ENCODE assay signal across 19 mouse cellular contexts in the genomic region with DNA sequence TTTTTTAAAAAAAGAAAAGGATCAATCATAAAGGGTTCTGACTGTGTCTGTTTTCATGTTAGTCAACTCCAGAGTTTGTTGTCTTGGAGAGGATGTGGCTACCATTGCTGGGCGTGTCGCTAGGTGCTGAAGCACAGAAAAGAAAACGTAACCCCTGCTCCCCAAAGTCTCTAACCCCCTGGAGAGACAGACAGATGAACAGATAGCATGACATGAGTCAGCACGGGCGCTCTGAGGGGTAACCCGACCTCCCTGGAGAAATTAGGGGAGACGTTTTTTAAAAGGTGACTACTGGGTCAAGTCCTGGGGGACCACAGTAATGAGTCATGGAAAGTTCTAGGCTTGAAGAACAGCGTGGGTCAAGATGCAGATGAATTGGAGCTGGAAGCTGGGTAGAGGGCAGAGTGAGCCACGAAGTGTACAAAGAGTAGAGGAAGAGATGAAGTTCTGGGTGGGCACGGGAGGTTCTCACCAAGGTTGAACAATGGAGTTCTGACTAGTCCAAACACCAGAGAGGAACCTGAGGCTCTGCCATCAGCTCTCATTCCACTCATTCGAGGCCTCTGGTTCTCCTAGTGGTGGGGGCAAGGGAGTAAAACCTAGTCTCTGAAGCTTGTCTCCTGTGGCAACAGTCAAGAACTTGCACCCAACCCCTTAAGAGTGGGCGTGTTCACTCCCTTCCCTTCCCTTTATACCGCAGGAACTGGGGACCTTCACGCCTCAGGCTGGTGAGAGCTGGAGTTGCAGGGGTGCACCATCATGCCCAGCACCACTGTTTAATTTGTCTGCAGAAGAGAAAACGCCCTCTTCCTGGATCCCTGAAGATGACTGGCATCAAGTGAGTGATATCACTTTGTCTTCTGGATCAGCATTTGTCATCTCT. TPM values are rescaled to one million over a fixed set of nuclear protein-coding genes. Genes with fewer than 3 reads are reported as not detected.
A peak's percentile ranks its signal among the peaks of the same experiment; 100 is the strongest.
DNase-seq lines count a peak whose midpoint lies in the region; TF ChIP-seq lines count a peak whose summit lies in the region.
"Had no signal": no experiment of that assay in that cellular context is flagged by ENCODE, and none has a peak within 500 bp of the region (broad histone marks: within the 10 kb centered on the region; RNA-seq: fewer than 3 reads in every experiment).

A gene (plus strand): TSS at position 718 of the 883 bp plus-strand sequence.

- TF ChIP-seq POLR2A in bone marrow, adult 2 months (IDR thresholded peaks at IDR 0.05; ENCODE audit: borderline replicate concordance, control insufficient read depth, low read depth, low read length) = no peak

- no peaks in the 10 kb centered on the region for H3K36me3 ChIP-seq in megakaryocyte, embryonic 14.5 days (replicated peaks; ENCODE audit: low read length)
- H3K36me3 ChIP-seq: embryonic facial prominence, embryonic 12.5 days; forebrain, embryonic 15.5 days; limb, embryonic 12.5 days; liver, embryonic 13.5 days had no signal

- peaks cover 3% of the 10 kb centered on the region; the same call in 1 of the 2 replicates for H3K4me1 ChIP-seq in bone marrow, adult 2 months (ENCODE audit: control insufficient read depth, insufficient read depth, low read length)
- H3K4me1 ChIP-seq in megakaryocyte, embryonic 14.5 days = peaks cover 20% of the 10 kb centered on the region
- H3K4me1 ChIP-seq: forebrain, embryonic 15.5 days; limb, embryonic 12.5 days; liver, embryonic 13.5 days had no signal

- peak; percentile 11 for DNase-seq in 416B (ENCODE audit: low read depth)
- DNase-seq in CD4-positive helper T cell, adult 2 months (ENCODE audit: low read depth, low spot score) = peak; percentile 74
- no peak for DNase-seq in kidney, adult 9 months
- DNase-seq in left cerebral cortex, postnatal 36 days (ENCODE audit: low spot score in 2 of 2) = no peak
- no peak for DNase-seq in retina, embryonic 14.5 days (ENCODE audit: low spot score)
- DNase-seq in heart, postnatal 36 days = no peak
- DNase-seq: adrenal gland, postnatal 10 days; cerebellum, adult 18-20 months; heart, adult 11 months; kidney, postnatal 14 days; layer of hippocampus, adult 9-11 months; liver, embryonic 13.5 days; thymus, postnatal 25 days had no signal

- TF ChIP-seq CTCF in bone marrow, adult 2 months (IDR thresholded peaks at IDR 0.05; ENCODE audit: control insufficient read depth, insufficient read depth, low read length) = no peak

- peaks cover 77% of the 10 kb centered on the region for H3K27me3 ChIP-seq in megakaryocyte, embryonic 14.5 days (replicated peaks)
- H3K27me3 ChIP-seq: embryonic facial prominence, embryonic 12.5 days; forebrain, embryonic 15.5 days had no signal

- intact Hi-C loops in left cerebral cortex, postnatal 36 days (cut with DNase I) = loop anchor here (10.0 kb wide), 1 partner anchor 124 kb away; no protein-coding TSS in a partner anchor
- intact Hi-C loops in heart, postnatal 36 days (cut with DNase I) = no loop called here

- H3K9me3 ChIP-seq in megakaryocyte, embryonic 14.5 days = no peaks in the 10 kb centered on the region; the same call in 1 of the 2 replicates
- H3K9me3 ChIP-seq: embryonic facial prominence, embryonic 12.5 days; forebrain, embryonic 15.5 days; limb, embryonic 12.5 days; liver, embryonic 13.5 days had no signal

- WGBS in bone marrow, adult 2 months = 56% methylated on average over 15 of the region's 15 CpGs

- H3K27ac ChIP-seq in bone marrow, adult 2 months (ENCODE audit: control insufficient read depth, insufficient read depth, low read depth, low read length, poor library complexity) = no peak within 1 kb of the TSS
- H3K27ac ChIP-seq: embryonic facial prominence, embryonic 12.5 days; forebrain, embryonic 15.5 days; limb, embryonic 12.5 days; liver, embryonic 13.5 days; stomach, postnatal 0 days had no signal

- no peak within 1 kb of the TSS for H3K4me3 ChIP-seq in bone marrow, adult 2 months (replicated peaks; ENCODE audit: control insufficient read depth, low read depth, low read length)
- no peak within 1 kb of the TSS for H3K4me3 ChIP-seq in megakaryocyte, embryonic 14.5 days (replicated peaks)
- H3K4me3 ChIP-seq: embryonic facial prominence, embryonic 12.5 days; forebrain, embryonic 15.5 days; limb, embryonic 12.5 days; liver, embryonic 13.5 days had no signal

RNA-seq across cellular contexts. Expression of the gene that starts here (rescaled TPM):
- 9.5 and 19.7 TPM in 2 replicates for polyA plus RNA-seq in bone marrow, adult 2 months (2011; ENCODE audit: insufficient read depth, insufficient read length, low replicate concordance, missing spikeins)
- 13.1 and 29.4 TPM in 2 replicates for polyA plus RNA-seq in megakaryocyte, embryonic 14.5 days (2012; ENCODE audit: insufficient read depth, low replicate concordance)
- total RNA-seq in left cerebral cortex, postnatal 36 days (2021) = 1 to 10 TPM in 1 of 2 experiments, under 1 TPM in 1; 0.86 to 1.7 TPM
- total RNA-seq in heart, postnatal 36 days (2021) = 1 to 10 TPM; 2.2 to 2.4 TPM

Comparison
In these comparisons a context has a peak if more than half of its experiments do, and no peak if none do; other contexts are left out.
1. DNase-seq: peak in 416B (single experiment) and CD4-positive helper T cell, adult 2 months (single experiment); none in kidney, adult 9 months (single experiment), left cerebral cortex, postnatal 36 days (0 of 2), retina, embryonic 14.5 days (single experiment) and heart, postnatal 36 days (0 of 2).